Mouse (Mus musculus) MEL (cell line): Measurements from ENCODE around the gene Ankrd52. TPM values are rescaled to one million over a fixed set of nuclear protein-coding genes. Genes with fewer than 3 reads are reported as not detected.

Experiments used
- DNase-seq: peaks from one replicate; pipeline ENCODE4 v3.0.0; 2011; ENCODE audit warnings: low read depth, low spot score
- H3K27ac ChIP-seq: 2 replicates; pipeline ENCODE4 v1.5.1; 2012; ENCODE audit warnings: low read depth, mild to moderate bottlenecking, control low read depth, low read length, moderate library complexity; ENCODE audit not compliant: control insufficient read depth
- H3K27me3 ChIP-seq, 2 experiments: fragments of 150-350 bp in 1 of 2; sonication (generic) in 1 of 2; 2 replicates each; pipeline ENCODE4 v1.6.1; 2012; ENCODE audit warnings: low read length in 2 of 2, mild to moderate bottlenecking in 2 of 2, improper control_type of control experiment in 1 of 2, moderate library complexity in 1 of 2; ENCODE audit not compliant: insufficient read depth in 2 of 2, control insufficient read depth in 1 of 2
- H3K36me3 ChIP-seq, 2 experiments: 2 replicates each; pipeline ENCODE4 v1.6.1; 2012 to 2014; ENCODE audit warnings: low read length in 2 of 2, improper control_type of control experiment in 1 of 2, inconsistent platforms in 1 of 2, mild to moderate bottlenecking in 1 of 2; ENCODE audit not compliant: insufficient read depth in 2 of 2, control insufficient read depth in 1 of 2
- H3K4me1 ChIP-seq, 2 experiments: fragments of 150-350 bp in 1 of 2; sonication (generic) in 1 of 2; 2 replicates each; pipeline ENCODE4 v1.6.1; 2012; ENCODE audit warnings: low read length in 2 of 2, improper control_type of control experiment in 1 of 2, mild to moderate bottlenecking in 1 of 2; ENCODE audit not compliant: insufficient read depth in 2 of 2, control insufficient read depth in 1 of 2
- H3K4me3 ChIP-seq, 2 experiments: fragments of 150-350 bp in 1 of 2; sonication (generic) in 1 of 2; 2 replicates each; pipeline ENCODE4 v1.5.1; 2012; ENCODE audit warnings: low read depth in 2 of 2, low read length in 2 of 2, mild to moderate bottlenecking in 2 of 2, moderate library complexity in 2 of 2, control low read depth in 1 of 2, improper control_type of control experiment in 1 of 2; ENCODE audit not compliant: control insufficient read depth in 1 of 2, insufficient read depth in 1 of 2
- H3K79me2 ChIP-seq: 2 replicates; pipeline ENCODE4 v1.6.1; 2012; ENCODE audit warnings: mild to moderate bottlenecking, low read length, moderate library complexity; ENCODE audit not compliant: control insufficient read depth, poor library complexity, insufficient read depth
- H3K9ac ChIP-seq: 2 replicates; pipeline ENCODE4 v1.6.1; 2012; ENCODE audit warnings: low read depth, mild to moderate bottlenecking, control low read depth, low read length, moderate library complexity; ENCODE audit not compliant: control insufficient read depth, poor library complexity, severe bottlenecking
- H3K9me3 ChIP-seq: fragments of 150-350 bp; sonication (generic); replicated peaks from 2 replicates; pipeline ENCODE4 v1.6.1; 2012; ENCODE audit warnings: mild to moderate bottlenecking, low read length, improper control_type of control experiment, moderate library complexity; ENCODE audit not compliant: insufficient read depth
- CHD1 ChIP-seq: IDR thresholded peaks from 2 replicates; pipeline ENCODE4 v1.6.1; 2012; ENCODE audit warnings: low read depth, mild to moderate bottlenecking, inconsistent platforms, low read length, improper control_type of control experiment
- CHD2 ChIP-seq: IDR thresholded peaks from 2 replicates; pipeline ENCODE4 v1.6.1; 2011; ENCODE audit warnings: low read length, improper control_type of control experiment
- ETS1 ChIP-seq: IDR thresholded peaks from 2 replicates; pipeline ENCODE4 v1.6.1; 2012; ENCODE audit warnings: low read depth, mild to moderate bottlenecking, inconsistent platforms, low read length, improper control_type of control experiment, moderate library complexity
- HCFC1 ChIP-seq: IDR thresholded peaks from 2 replicates; pipeline ENCODE4 v1.6.1; 2012; ENCODE audit warnings: low read depth, mild to moderate bottlenecking, inconsistent platforms, low read length, improper control_type of control experiment, moderate library complexity
- JUND ChIP-seq: IDR thresholded peaks from 2 replicates; pipeline ENCODE4 v1.6.1; 2011; ENCODE audit warnings: low read depth, mild to moderate bottlenecking, improper control_type of control experiment, low read length
- MAFK ChIP-seq: IDR thresholded peaks from 2 replicates; pipeline ENCODE4 v1.6.1; 2011; ENCODE audit warnings: low read depth, mild to moderate bottlenecking, low read length, improper control_type of control experiment, borderline replicate concordance
- MAX ChIP-seq: IDR thresholded peaks from 2 replicates; pipeline ENCODE4 v1.6.1; 2011; ENCODE audit warnings: low read length, improper control_type of control experiment
- MAZ ChIP-seq: IDR thresholded peaks from 2 replicates; pipeline ENCODE4 v1.6.1; 2012; ENCODE audit warnings: low read depth, mild to moderate bottlenecking, inconsistent platforms, low read length, improper control_type of control experiment
- MEF2A ChIP-seq: IDR thresholded peaks from 2 replicates; pipeline ENCODE4 v1.6.1; 2014; ENCODE audit warnings: low read depth, mild to moderate bottlenecking, inconsistent platforms, low read length, improper control_type of control experiment; ENCODE audit not compliant: poor library complexity, insufficient replicate concordance, severe bottlenecking; ENCODE audit errors: extremely low read depth
- MYB ChIP-seq: IDR thresholded peaks from 2 replicates; pipeline ENCODE4 v1.6.1; 2011; ENCODE audit warnings: mild to moderate bottlenecking, low read depth, low read length, improper control_type of control experiment
- MYC ChIP-seq: IDR thresholded peaks from 2 replicates; pipeline ENCODE4 v1.6.1; 2011; ENCODE audit warnings: low read depth, mild to moderate bottlenecking, low read length, improper control_type of control experiment, moderate library complexity
- NELFE ChIP-seq: IDR thresholded peaks from 2 replicates; pipeline ENCODE4 v1.6.1; 2011; ENCODE audit warnings: low read depth, low read length, improper control_type of control experiment
- NRF1 ChIP-seq: IDR thresholded peaks from 2 replicates; pipeline ENCODE4 v1.6.1; 2014; ENCODE audit warnings: low read depth, mild to moderate bottlenecking, inconsistent platforms, low read length, improper control_type of control experiment, moderate library complexity; ENCODE audit not compliant: poor library complexity, insufficient read depth, severe bottlenecking
- POLR2A ChIP-seq, 2 experiments: IDR thresholded peaks; 2 replicates each; pipeline ENCODE4 v1.6.1; 2011 to 2012; ENCODE audit warnings: low read length in 2 of 2, mild to moderate bottlenecking in 2 of 2, control low read depth in 1 of 2, improper control_type of control experiment in 1 of 2, low read depth in 1 of 2, moderate library complexity in 1 of 2; ENCODE audit not compliant: control insufficient read depth in 1 of 2, insufficient read depth in 1 of 2, poor library complexity in 1 of 2
- RCOR1 ChIP-seq: IDR thresholded peaks from 2 replicates; pipeline ENCODE4 v1.6.1; 2012; ENCODE audit warnings: low read depth, mild to moderate bottlenecking, inconsistent platforms, low read length, improper control_type of control experiment
- SIN3A ChIP-seq: IDR thresholded peaks from 2 replicates; pipeline ENCODE4 v1.6.1; 2012; ENCODE audit warnings: low read length, improper control_type of control experiment, inconsistent platforms
- SMC3 ChIP-seq: IDR thresholded peaks from 2 replicates; pipeline ENCODE4 v1.6.1; 2011; ENCODE audit warnings: low read depth, low read length, improper control_type of control experiment
- TAL1 ChIP-seq: IDR thresholded peaks from 2 replicates; pipeline ENCODE4 v1.6.1; 2012; ENCODE audit warnings: mild to moderate bottlenecking, inconsistent platforms, low read length, moderate library complexity, mixed read lengths
- TBP ChIP-seq: IDR thresholded peaks from 2 replicates; pipeline ENCODE4 v1.8.0; 2011; ENCODE audit warnings: low read depth, low read length, improper control_type of control experiment
- TCF12 ChIP-seq: IDR thresholded peaks from 2 replicates; pipeline ENCODE4 v1.6.1; 2014; ENCODE audit warnings: low read depth, mild to moderate bottlenecking, inconsistent platforms, low read length, improper control_type of control experiment, moderate library complexity
- UBTF ChIP-seq: IDR thresholded peaks from 2 replicates; pipeline ENCODE4 v1.6.1; 2012; ENCODE audit warnings: low read depth, mild to moderate bottlenecking, inconsistent platforms, low read length, improper control_type of control experiment, moderate library complexity, borderline replicate concordance; ENCODE audit not compliant: insufficient read depth
- USF1 ChIP-seq: IDR thresholded peaks from 2 replicates; pipeline ENCODE4 v1.6.1; 2014; ENCODE audit warnings: low read depth, mild to moderate bottlenecking, inconsistent platforms, low read length, improper control_type of control experiment, moderate library complexity
- USF2 ChIP-seq, 2 experiments: IDR thresholded peaks; 2 replicates each; pipeline ENCODE4 v1.6.1; 2011 to 2012; ENCODE audit warnings: improper control_type of control experiment in 2 of 2, low read length in 2 of 2, borderline replicate concordance in 1 of 2, inconsistent platforms in 1 of 2, low read depth in 1 of 2, mild to moderate bottlenecking in 1 of 2; ENCODE audit not compliant: insufficient read depth in 1 of 2
- ZC3H11A ChIP-seq: IDR thresholded peaks from 2 replicates; pipeline ENCODE4 v1.6.1; 2012; ENCODE audit warnings: low read depth, mild to moderate bottlenecking, inconsistent platforms, low read length, improper control_type of control experiment
- ZKSCAN1 ChIP-seq: IDR thresholded peaks from 2 replicates; pipeline ENCODE4 v1.6.1; 2012; ENCODE audit warnings: low read depth, mild to moderate bottlenecking, inconsistent platforms, low read length, improper control_type of control experiment, moderate library complexity
- ZMIZ1 ChIP-seq: IDR thresholded peaks from 2 replicates; pipeline ENCODE4 v1.6.1; 2012; ENCODE audit warnings: low read depth, mild to moderate bottlenecking, inconsistent platforms, low read length, improper control_type of control experiment, moderate library complexity
- polyA plus RNA-seq, 2 experiments: library from polyadenylated mRNA; stranded (reverse) in 1 of 2; unstranded in 1 of 2; fragments of >175 nt in 1 of 2; fragments of >200 nt in 1 of 2; gene quantifications; 2 replicates each; pipeline versions ENCODE4 v1.2.1 to v1.2.4; 2012; ENCODE audit warnings: low replicate concordance in 2 of 2, low read depth in 1 of 2; ENCODE audit not compliant: insufficient read length in 2 of 2, insufficient read depth in 1 of 2, missing spikeins in 1 of 2
- total RNA-seq: library from RNA; depleted of rRNA; stranded (reverse); fragments of 300-350 nt; gene quantifications from 2 replicates; pipeline ENCODE4 v1.2.3, GENCODE M21; 2012

The Ankrd52 gene
- total and polyA plus RNA-seq, 3 experiments, result 9.5 to 39.9 TPM; not detected in 1

DNA sequence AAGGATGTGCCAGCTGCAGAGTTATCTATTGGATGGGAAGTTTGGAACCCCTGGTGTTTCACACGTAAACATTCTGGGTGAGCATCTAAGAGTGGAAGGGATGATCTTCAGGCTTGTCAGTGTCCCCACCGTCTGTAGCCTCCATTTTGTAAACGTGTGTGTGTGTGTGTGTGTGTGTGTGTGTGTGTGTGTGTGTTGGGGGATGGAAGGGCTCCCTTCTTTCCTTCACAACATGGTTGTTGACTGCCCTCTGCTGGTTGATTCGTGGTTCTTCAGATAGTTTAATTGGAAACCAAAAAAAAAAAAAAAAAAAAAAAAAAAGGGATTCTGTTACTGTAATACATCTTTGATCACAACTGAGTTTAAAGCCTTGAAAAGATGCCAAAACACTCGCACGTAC, 78.4 kb downstream of the Ankrd52 start (continued):
- no peak for TF ChIP-seq MEF2A
- TF ChIP-seq USF2 (IDR thresholded peaks at IDR 0.05; ENCODE audit: borderline replicate concordance in 1 of 2, insufficient read depth in 1 of 2, low read depth in 1 of 2, low read length in 2 of 2), result no peak
- TF ChIP-seq TCF12, result 0 out of 2 replicates have a peak, but pooled peaks have one; percentile 4
- TF ChIP-seq TBP, result peak; percentile 63; the same call in 1 of the 2 replicates
- TF ChIP-seq JUND, result no peak
- no peak for TF ChIP-seq UBTF
- peak; percentile 90 for TF ChIP-seq SIN3A
- TF ChIP-seq RCOR1, result peak; percentile 40; the same call in 1 of the 2 replicates
- TF ChIP-seq USF1, result no peak
- peak; percentile 83 for TF ChIP-seq SMC3
- peak; percentile 74 for TF ChIP-seq ZC3H11A
- TF ChIP-seq ETS1, result peak; percentile 58; the same call in 1 of the 2 replicates
- no peak for TF ChIP-seq POLR2A (IDR thresholded peaks at IDR 0.05; ENCODE audit: control insufficient read depth in 1 of 2, insufficient read depth in 1 of 2, low read depth in 1 of 2, low read length in 2 of 2, poor library complexity in 1 of 2)
- no peak; the same call in 1 of the 2 replicates for TF ChIP-seq NELFE
- TF ChIP-seq MAX, result peak; percentile 10; the same call in 1 of the 2 replicates
- no peak for TF ChIP-seq MAFK
- peak; percentile 82; the same call in 1 of the 2 replicates for TF ChIP-seq ZKSCAN1
- TF ChIP-seq TAL1, result no peak
- TF ChIP-seq CHD1, result no peak
- peak; percentile 59 for TF ChIP-seq CHD2
- peak; percentile 57; the same call in 1 of the 2 replicates for TF ChIP-seq HCFC1
- 0 out of 2 replicates have a peak, but pooled peaks have one; percentile 61 for TF ChIP-seq ZMIZ1
- no peak for TF ChIP-seq MYB

DNA sequence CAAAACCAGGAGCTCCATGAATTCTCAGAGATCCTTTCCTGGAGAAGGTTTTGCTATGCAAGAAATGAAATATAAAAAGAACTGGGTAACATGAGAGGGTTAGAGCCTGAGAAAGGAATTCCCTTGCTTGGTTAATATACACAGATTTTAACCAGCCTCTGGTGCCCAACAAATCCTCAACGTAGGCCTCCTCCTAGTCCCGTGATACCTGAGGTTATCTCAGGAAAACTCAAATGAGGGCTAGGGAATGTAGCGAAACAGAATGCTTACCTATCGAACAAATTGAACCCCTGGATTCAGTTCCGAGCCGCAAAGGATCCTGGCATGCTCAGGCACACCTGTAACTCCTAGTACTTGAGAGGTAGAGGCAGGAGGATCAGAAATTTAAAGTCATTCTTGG, 80.8 kb downstream of the Ankrd52 start:
- Histone ChIP-seq H3K9me3 (no peaks in the 10 kb centered on the region), H3K36me3 (peaks cover 0 to 7% of the 10 kb centered on the region in 2 experiments; a peak in 2 of 4 replicates), H3K27ac (no peak overlapping the region), H3K27me3 (no peaks in the 10 kb centered on the region), H3K4me3 (no peak overlapping the region), H3K79me2 (peaks cover 21% of the 10 kb centered on the region), H3K9ac (no peak overlapping the region), H3K4me1 (peaks cover 5 to 17% of the 10 kb centered on the region in 2 experiments; a peak in 3 of 4 replicates)
- DNase-seq, result no peak
- TF ChIP-seq TCF12 (no peak), ZMIZ1 (no peak), NELFE (no peak), MAFK (no peak), NRF1 (no peak), UBTF (no peak), MYC (no peak), MAZ (no peak), ZKSCAN1 (no peak), HCFC1 (no peak)
